Mouse (Mus musculus) E14TG2a.4 (cell line): ENCODE data around the gene Fam104a.

Experiments
- CTCF ChIP-seq: conservative IDR thresholded peaks from 2 replicates; pipeline ENCODE4 v1.5.1; 2014; ENCODE audit warnings: low read length
- POU5F1 ChIP-seq: IDR thresholded peaks from 2 replicates; pipeline ENCODE4 v1.6.1; 2014; ENCODE audit warnings: low read length, borderline replicate concordance

DNA sequence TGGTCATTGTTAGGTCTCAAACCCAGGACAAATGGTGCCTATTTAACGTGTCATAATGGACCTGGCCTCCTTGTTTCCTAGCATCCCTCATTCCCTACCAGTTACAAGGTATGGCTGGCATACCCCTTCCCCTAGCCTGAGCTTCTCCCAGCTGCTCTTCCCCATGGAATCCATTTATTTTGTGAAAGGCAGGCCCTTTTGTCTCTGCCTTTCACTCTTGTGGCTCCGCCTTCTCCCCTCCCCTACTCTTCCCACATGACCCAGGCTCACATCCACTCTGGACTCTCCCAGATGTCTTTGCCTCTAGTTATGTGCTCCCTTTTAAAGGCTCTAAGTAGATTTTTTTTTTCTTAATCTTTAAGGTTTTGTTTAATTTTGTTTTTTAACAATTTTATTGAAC lies 3.1 kb upstream of the Fam104a start:
- TF ChIP-seq CTCF (no peak), POU5F1 (no peak)
